In genomic region chr5:142766708-142767107, GRCm38 (mm10) we compare ENCODE assay signal across 27 mouse cellular contexts. TPM values are rescaled to one million over a fixed set of nuclear protein-coding genes. Genes with fewer than 3 reads are reported as not detected.
DNase-seq lines count a peak whose midpoint lies in the region; ATAC-seq and TF ChIP-seq lines count a peak whose summit lies in the region.
"Had no signal": no experiment of that assay in that cellular context is flagged by ENCODE, and none has a peak within 500 bp of the region (broad histone marks: within the 10 kb centered on the region; RNA-seq: fewer than 3 reads in every experiment).

No protein-coding gene starts in this region.

- ATAC-seq in frontal cortex, adult (ENCODE audit: low TSS enrichment), result peak; percentile 48; the same call in 1 of the 2 replicates
- ATAC-seq in neural tube, embryonic 15.5 days (ENCODE audit: low FRiP score), result no peak
- ATAC-seq: CD4-positive, CD25-positive, alpha-beta regulatory T cell, adult 4 months; forebrain, postnatal 0 days; intestine, postnatal 0 days had no signal

- DNase-seq in frontal cortex, postnatal 36 days (ENCODE audit: low spot score in 2 of 2), result no peak
- no peak for DNase-seq in layer of hippocampus, adult 2 months (ENCODE audit: low spot score in 2 of 2)
- DNase-seq in layer of hippocampus, adult 9-10 months (ENCODE audit: low spot score), result no peak
- DNase-seq in neural tube, embryonic 10.5 days (ENCODE audit: extremely low spot score, low spot score), result no peak
- DNase-seq: adrenal gland, adult 2 months; adrenal gland, postnatal 14 days; cerebellum, adult 11-12 months; cerebellum, adult 8-10 months; cerebellum, postnatal 10 days; cerebellum, postnatal 36 days; embryo, embryonic 11 days; forebrain, postnatal 0 days; gastrocnemius, postnatal 10 days; gastrocnemius, postnatal 36 days; heart, adult 2 months; heart, postnatal 14 days; heart, postnatal 4 days had no signal

- H3K9ac ChIP-seq in neural tube, embryonic 15.5 days (replicated peaks), result 0 out of 2 replicates have a peak overlapping the region, but pooled peaks have one; percentile 7
- H3K9ac ChIP-seq: forebrain, postnatal 0 days; heart, embryonic 13.5 days; hindbrain, embryonic 15.5 days had no signal

- H3K36me3 ChIP-seq in neural tube, embryonic 15.5 days, result peaks cover 72% of the 10 kb centered on the region

- H3K4me3 ChIP-seq in layer of hippocampus, adult 2 months, result no peak overlapping the region
- H3K4me3 ChIP-seq in neural tube, embryonic 15.5 days (replicated peaks), result no peak overlapping the region
- H3K4me3 ChIP-seq: embryonic facial prominence, embryonic 10.5 days; embryonic facial prominence, embryonic 13.5 days; erythroblast, embryonic 14.5 days; heart, adult 2 months; heart, embryonic 10.5 days; heart, embryonic 13.5 days; hindbrain, embryonic 15.5 days had no signal

- no peaks in the 10 kb centered on the region for H3K9me3 ChIP-seq in neural tube, embryonic 15.5 days (replicated peaks)
- H3K9me3 ChIP-seq: embryonic facial prominence, embryonic 10.5 days; embryonic facial prominence, embryonic 13.5 days; heart, embryonic 10.5 days; heart, embryonic 13.5 days; hindbrain, embryonic 15.5 days had no signal

- TF ChIP-seq CTCF in layer of hippocampus, adult 2 months (conservative IDR thresholded peaks at IDR 0.05), result no peak

- no peak overlapping the region for H3K4me2 ChIP-seq in neural tube, embryonic 15.5 days
- H3K4me2 ChIP-seq: embryonic facial prominence, embryonic 13.5 days; heart, embryonic 13.5 days; hindbrain, embryonic 15.5 days had no signal

- WGBS in neural tube, embryonic 15.5 days, result 76% methylated on average over 3 of the region's 3 CpGs

- H3K27ac ChIP-seq in layer of hippocampus, adult 2 months, result 0 out of 2 replicates have a peak overlapping the region, but pooled peaks have one; percentile 23
- no peak overlapping the region for H3K27ac ChIP-seq in neural tube, embryonic 15.5 days (replicated peaks)
- H3K27ac ChIP-seq: embryonic facial prominence, embryonic 10.5 days; embryonic facial prominence, embryonic 13.5 days; heart, adult 2 months; heart, embryonic 10.5 days; heart, embryonic 13.5 days had no signal

- no peaks in the 10 kb centered on the region for H3K27me3 ChIP-seq in neural tube, embryonic 15.5 days (replicated peaks)
- H3K27me3 ChIP-seq: embryonic facial prominence, embryonic 13.5 days; heart, embryonic 13.5 days; hindbrain, embryonic 15.5 days had no signal

- peaks cover 55% of the 10 kb centered on the region for H3K4me1 ChIP-seq in neural tube, embryonic 15.5 days

RNA-seq across cellular contexts. Expression of gene Tnrc18, which starts 50.8 kb away (rescaled TPM):
- total RNA-seq in layer of hippocampus, adult 2 months (2021), result 100 to 1,000 TPM; 142 to 143 TPM
- polyA plus RNA-seq in neural tube, embryonic 15.5 days (2015; fragmentation: Nextera tagmentation; extraction: Ambion mirVana), result 22.5 and 26.0 TPM in 2 replicates
